8 mouse cellular contexts compared by ENCODE assay signal in genomic region chr5:113151554-113152103, GRCm38 (mm10).
A peak's percentile ranks its signal among the peaks of the same experiment; 100 is the strongest.
DNase-seq lines count a peak whose midpoint lies in the region; ATAC-seq and TF ChIP-seq lines count a peak whose summit lies in the region.

No protein-coding gene starts in this region.

- TF ChIP-seq CTCF in left cerebral cortex, adult 2 months (IDR thresholded peaks at IDR 0.05), result no peak

- no peak for DNase-seq in left cerebral cortex, adult 2 months (ENCODE audit: extremely low spot score in 1 of 2, low spot score in 2 of 2)
- no peak for DNase-seq in left cerebral cortex, adult 18-20 months (ENCODE audit: low spot score in 2 of 2)
- no peak for DNase-seq in limb, embryonic 10.5 days (ENCODE audit: low spot score)
- no peak for DNase-seq in left cerebral cortex, postnatal 36 days (ENCODE audit: low spot score in 2 of 2)

- ATAC-seq in heart, embryonic 12.5 days (ENCODE audit: insufficient number of reproducible peaks, low FRiP score), result no peak
- peak; percentile 33; the same call in 1 of the 2 replicates for ATAC-seq in stomach, embryonic 15.5 days (ENCODE audit: insufficient read depth, low FRiP score, low read depth)
- ATAC-seq in megakaryocyte, adult 5-6 weeks (ENCODE audit: poor library complexity, severe bottlenecking), result no peak

- H3K27me3 ChIP-seq in heart, embryonic 12.5 days (replicated peaks), result no peaks in the 10 kb centered on the region
- H3K27me3 ChIP-seq in limb, embryonic 10.5 days (ENCODE audit: low read depth, poor library complexity, severe bottlenecking), result no peaks in the 10 kb centered on the region
- H3K27me3 ChIP-seq in stomach, embryonic 15.5 days (replicated peaks), result no peaks in the 10 kb centered on the region

- H3K4me2 ChIP-seq in heart, embryonic 12.5 days, result no peak overlapping the region
- H3K4me2 ChIP-seq in stomach, embryonic 15.5 days, result no peak overlapping the region

- H3K4me1 ChIP-seq in brown adipose tissue, adult 24 weeks (ENCODE audit: control insufficient read depth, insufficient read depth, insufficient read length, low read length), result peaks cover 14% of the 10 kb centered on the region
- H3K4me1 ChIP-seq in heart, embryonic 12.5 days (replicated peaks), result peaks cover 60% of the 10 kb centered on the region
- H3K4me1 ChIP-seq in limb, embryonic 10.5 days, result peaks cover 36% of the 10 kb centered on the region
- peaks cover 43% of the 10 kb centered on the region for H3K4me1 ChIP-seq in stomach, embryonic 15.5 days

- 57% methylated on average over 11 of the region's 11 CpGs for WGBS in heart, embryonic 12.5 days
- 76% methylated on average over 11 of the region's 11 CpGs for WGBS in limb, embryonic 10.5 days
- WGBS in stomach, embryonic 15.5 days, result 37% methylated on average over 11 of the region's 11 CpGs

- H3K4me3 ChIP-seq in left cerebral cortex, adult 2 months, result no peak overlapping the region
- no peak overlapping the region for H3K4me3 ChIP-seq in brown adipose tissue, adult 24 weeks (ENCODE audit: insufficient read depth, low read depth, low read length)
- H3K4me3 ChIP-seq in heart, embryonic 12.5 days, result no peak overlapping the region
- H3K4me3 ChIP-seq in limb, embryonic 10.5 days, result no peak overlapping the region
- H3K4me3 ChIP-seq in stomach, embryonic 15.5 days (replicated peaks), result no peak overlapping the region

- peak overlapping the region; percentile 64 for H3K27ac ChIP-seq in left cerebral cortex, adult 2 months
- peak overlapping the region; percentile 20 for H3K27ac ChIP-seq in brown adipose tissue, adult 24 weeks (replicated peaks; ENCODE audit: low read depth, low read length)
- peak overlapping the region; percentile 61 for H3K27ac ChIP-seq in heart, embryonic 12.5 days (ENCODE audit: poor library complexity, severe bottlenecking)
- peak overlapping the region; percentile 84 for H3K27ac ChIP-seq in limb, embryonic 10.5 days
- H3K27ac ChIP-seq in stomach, embryonic 15.5 days, result peak overlapping the region; percentile 91

- H3K9me3 ChIP-seq in heart, embryonic 12.5 days (replicated peaks), result no peaks in the 10 kb centered on the region
- H3K9me3 ChIP-seq in limb, embryonic 10.5 days (replicated peaks), result no peaks in the 10 kb centered on the region
- H3K9me3 ChIP-seq in stomach, embryonic 15.5 days, result no peaks in the 10 kb centered on the region

- intact Hi-C loops in left cerebral cortex, adult 2 months (cut with DNase I), result no loop called here
- intact Hi-C loops in left cerebral cortex, postnatal 36 days (cut with DNase I), result no loop called here

- no peaks in the 10 kb centered on the region for H3K36me3 ChIP-seq in heart, embryonic 12.5 days
- no peaks in the 10 kb centered on the region for H3K36me3 ChIP-seq in limb, embryonic 10.5 days
- no peaks in the 10 kb centered on the region for H3K36me3 ChIP-seq in stomach, embryonic 15.5 days

- H3K9ac ChIP-seq in heart, embryonic 12.5 days, result peak overlapping the region; percentile 33; the same call in 1 of the 2 replicates
- H3K9ac ChIP-seq in stomach, embryonic 15.5 days, result no peak overlapping the region

Comparison
In these comparisons a context has a peak if more than half of its experiments do, and no peak if none do; other contexts are left out.
1. H3K27ac ChIP-seq: peak in every context shown above with its lines; median percentile 91 in stomach, embryonic 15.5 days; 84 in limb, embryonic 10.5 days; 64 in left cerebral cortex, adult 2 months; 61 in heart, embryonic 12.5 days; 20 in brown adipose tissue, adult 24 weeks.